Mouse (Mus musculus) CD4-positive, CD25-positive, alpha-beta regulatory T cell, adult 2 months (primary cell): ENCODE measurements at regions not wholly inside any gene's neighbourhood (a gene's known extent, or its start where the extent isn't known, plus 50 kb on each side); places are given as distances from the start of the nearest gene placed in this dataset.
A peak's percentile ranks its signal among the peaks of the same experiment; 100 is the strongest.

ENCODE experiments used
- DNase-seq: peaks from one replicate; pipeline ENCODE4 v3.0.0-alpha.2; 2012; ENCODE audit warnings: low read depth, low spot score

GRCm38 (mm10) chr8:79518966-79519365, 119.6 kb upstream of the Smad1 start:
- DNase-seq = no peak

GRCm38 (mm10) chr8:79515282-79515783, 116.0 kb upstream of the Smad1 start:
- DNase-seq = no peak

- no peak for DNase-seq
Measured at GRCm38 (mm10) chr8:79514655-79515278, 115.4 kb upstream of the Smad1 start.

- DNase-seq = no peak
Measured at GRCm38 (mm10) chr8:79508597-79508996, 109.3 kb upstream of the Smad1 start.

- DNase-seq = no peak
Measured at GRCm38 (mm10) chr8:79505381-79505780, 106.1 kb upstream of the Smad1 start.

- no peak for DNase-seq
Measured at GRCm38 (mm10) chr8:79503906-79504305, 104.6 kb upstream of the Smad1 start.

GRCm38 (mm10) chr8:79502062-79502461, 102.7 kb upstream of the Smad1 start:
- no peak for DNase-seq

- no peak for DNase-seq
Measured at GRCm38 (mm10) chr8:79501238-79501637, 101.9 kb upstream of the Smad1 start.

GRCm38 (mm10) chr8:79499258-79499657, 99.9 kb upstream of the Smad1 start:
- no peak for DNase-seq

GRCm38 (mm10) chr8:79498611-79499010, 99.3 kb upstream of the Smad1 start:
- no peak for DNase-seq

- DNase-seq = no peak
Measured at GRCm38 (mm10) chr8:79491156-79491698, 91.9 kb upstream of the Smad1 start.

GRCm38 (mm10) chr8:79490739-79491138, 91.4 kb upstream of the Smad1 start:
- no peak for DNase-seq

- DNase-seq = peak; percentile 33
Measured at GRCm38 (mm10) chr8:79488861-79489260, 89.5 kb upstream of the Smad1 start.

GRCm38 (mm10) chr8:79487597-79487996, 88.3 kb upstream of the Smad1 start:
- no peak for DNase-seq

- no peak for DNase-seq
Measured at GRCm38 (mm10) chr8:79479326-79479725, 80.0 kb upstream of the Smad1 start.

- DNase-seq = no peak
Measured at GRCm38 (mm10) chr8:79476012-79476411, 76.7 kb upstream of the Smad1 start.

GRCm38 (mm10) chr8:79474679-79475078, 75.4 kb upstream of the Smad1 start:
- DNase-seq = no peak

GRCm38 (mm10) chr8:79452101-79452500, 52.8 kb upstream of the Smad1 start:
- DNase-seq = no peak

- DNase-seq = no peak
Measured at GRCm38 (mm10) chr8:79449453-79449852, 50.1 kb upstream of the Smad1 start.
